Mouse (Mus musculus): ENCODE measurements around the gene Tmc7. TPM values are rescaled to one million over a fixed set of nuclear protein-coding genes. Genes with fewer than 3 reads are reported as not detected.

Gene Tmc7
- polyA plus RNA-seq, 1 experiment = not detected

GRCm38 (mm10) chr7:118494892-118495579 is 89.5 kb downstream of the Tmc7 start:
- peaks cover 10% of the 10 kb centered on the region for H3K36me3 ChIP-seq (replicated peaks; ENCODE audit: low read length)
- TF ChIP-seq GATA1 (IDR thresholded peaks at IDR 0.05; ENCODE audit: borderline replicate concordance, low read length) = no peak
- TF ChIP-seq FLI1 (IDR thresholded peaks at IDR 0.05; ENCODE audit: low read length) = no peak
- peaks cover 7% of the 10 kb centered on the region for H3K27me3 ChIP-seq (replicated peaks)
- H3K9me3 ChIP-seq = peaks cover 10% of the 10 kb centered on the region
- H3K4me1 ChIP-seq = peaks cover 51% of the 10 kb centered on the region
- H3K4me3 ChIP-seq (replicated peaks) = no peak overlapping the region

- Histone ChIP-seq H3K27me3 (replicated peaks) (peaks cover 5% of the 10 kb centered on the region), H3K36me3 (replicated peaks; ENCODE audit: low read length) (peaks cover 21% of the 10 kb centered on the region), H3K9me3 (peaks cover 10% of the 10 kb centered on the region), H3K4me1 (peaks cover 53% of the 10 kb centered on the region), H3K4me3 (replicated peaks) (no peak overlapping the region)
- TF ChIP-seq FLI1 (IDR thresholded peaks at IDR 0.05; ENCODE audit: low read length) (no peak), GATA1 (IDR thresholded peaks at IDR 0.05; ENCODE audit: borderline replicate concordance, low read length) (no peak)
Measured at GRCm38 (mm10) chr7:118493892-118494291, 90.6 kb downstream of the Tmc7 start.

- H3K36me3 ChIP-seq (replicated peaks; ENCODE audit: low read length) = peaks cover 29% of the 10 kb centered on the region
- peaks cover 71% of the 10 kb centered on the region for H3K4me1 ChIP-seq
- no peaks in the 10 kb centered on the region; the same call in 1 of the 2 replicates for H3K9me3 ChIP-seq
- peaks cover 5% of the 10 kb centered on the region for H3K27me3 ChIP-seq (replicated peaks)
- TF ChIP-seq GATA1 (IDR thresholded peaks at IDR 0.05; ENCODE audit: borderline replicate concordance, low read length) (no peak), FLI1 (IDR thresholded peaks at IDR 0.05; ENCODE audit: low read length) (no peak)
- H3K4me3 ChIP-seq (replicated peaks) = peak within 1 kb of the TSS; percentile 94
Measured at GRCm38 (mm10) chr7:118491431-118492147, 92.9 kb downstream of the Tmc7 start, which contains the start of gene Itpripl2. Gene Itpripl2 (minus strand): TSS chr7:118491975.

- peaks cover 74% of the 10 kb centered on the region for H3K4me1 ChIP-seq
- H3K9me3 ChIP-seq = no peaks in the 10 kb centered on the region; the same call in 1 of the 2 replicates
- H3K27me3 ChIP-seq (replicated peaks) = peaks cover 5% of the 10 kb centered on the region
- TF ChIP-seq GATA1 (IDR thresholded peaks at IDR 0.05; ENCODE audit: borderline replicate concordance, low read length) (no peak), FLI1 (IDR thresholded peaks at IDR 0.05; ENCODE audit: low read length) (no peak)
- H3K36me3 ChIP-seq (replicated peaks; ENCODE audit: low read length) = peaks cover 31% of the 10 kb centered on the region
- H3K4me3 ChIP-seq (replicated peaks) = peak overlapping the region; percentile 94
Measured at GRCm38 (mm10) chr7:118490666-118491430, 93.7 kb downstream of the Tmc7 start.

- Histone ChIP-seq H3K9me3 (no peaks in the 10 kb centered on the region; the same call in 1 of the 2 replicates), H3K27me3 (replicated peaks) (peaks cover 3% of the 10 kb centered on the region), H3K4me3 (replicated peaks) (peak overlapping the region; percentile 94), H3K4me1 (peaks cover 72% of the 10 kb centered on the region), H3K36me3 (replicated peaks; ENCODE audit: low read length) (peaks cover 34% of the 10 kb centered on the region)
- TF ChIP-seq GATA1 (IDR thresholded peaks at IDR 0.05; ENCODE audit: borderline replicate concordance, low read length) (no peak), FLI1 (IDR thresholded peaks at IDR 0.05; ENCODE audit: low read length) (no peak)
Measured at GRCm38 (mm10) chr7:118489706-118490665, 94.5 kb downstream of the Tmc7 start.

GRCm38 (mm10) chr7:118488060-118488664 is 96.4 kb downstream of the Tmc7 start:
- Histone ChIP-seq H3K9me3 (no peaks in the 10 kb centered on the region; the same call in 1 of the 2 replicates), H3K4me1 (peaks cover 76% of the 10 kb centered on the region), H3K36me3 (replicated peaks; ENCODE audit: low read length) (peaks cover 34% of the 10 kb centered on the region), H3K27me3 (replicated peaks) (peaks cover 3% of the 10 kb centered on the region), H3K4me3 (replicated peaks) (peak overlapping the region; percentile 59)
- TF ChIP-seq GATA1 (IDR thresholded peaks at IDR 0.05; ENCODE audit: borderline replicate concordance, low read length) (no peak), FLI1 (IDR thresholded peaks at IDR 0.05; ENCODE audit: low read length) (no peak)

GRCm38 (mm10) chr7:118486917-118487316 is 97.6 kb downstream of the Tmc7 start:
- H3K27me3 ChIP-seq (replicated peaks) = peaks cover 3% of the 10 kb centered on the region
- H3K4me3 ChIP-seq (replicated peaks) = no peak overlapping the region
- H3K4me1 ChIP-seq = peaks cover 83% of the 10 kb centered on the region
- no peak for TF ChIP-seq GATA1 (IDR thresholded peaks at IDR 0.05; ENCODE audit: borderline replicate concordance, low read length)
- no peak for TF ChIP-seq FLI1 (IDR thresholded peaks at IDR 0.05; ENCODE audit: low read length)
- H3K36me3 ChIP-seq (replicated peaks; ENCODE audit: low read length) = peaks cover 34% of the 10 kb centered on the region
- H3K9me3 ChIP-seq = no peaks in the 10 kb centered on the region; the same call in 1 of the 2 replicates

Other genes with a start within 250 kb of the Tmc7 start
- gene Syt17, start 136.5 kb downstream of the Tmc7 start, polyA plus RNA-seq (2012; ENCODE audit: insufficient read depth, low replicate concordance) = not detected in 2 replicates
- gene Itpripl2, start 92.8 kb downstream of the Tmc7 start, polyA plus RNA-seq (2012; ENCODE audit: insufficient read depth, low replicate concordance) = 3.0 and 3.6 TPM in 2 replicates
- 19.9 TPM in 1 of 2 replicates, not detected in the other for gene Coq7, start 51.4 kb downstream of the Tmc7 start, polyA plus RNA-seq (2012; ENCODE audit: insufficient read depth, low replicate concordance)
- 0.17 TPM in 1 of 2 replicates, not detected in the other for gene Tmc5, start 12.6 kb upstream of the Tmc7 start, polyA plus RNA-seq (2012; ENCODE audit: insufficient read depth, low replicate concordance)
- 42.4 and 134 TPM in 2 replicates for gene Gde1, start 121.0 kb upstream of the Tmc7 start, polyA plus RNA-seq (2012; ENCODE audit: insufficient read depth, low replicate concordance)
- 0.40 TPM in 1 of 2 replicates, not detected in the other for gene Ccp110, start 127.8 kb upstream of the Tmc7 start, polyA plus RNA-seq (2012; ENCODE audit: insufficient read depth, low replicate concordance)
- gene Vps35l, start 155.5 kb upstream of the Tmc7 start, polyA plus RNA-seq (2012; ENCODE audit: insufficient read depth, low replicate concordance) = 11.1 and 13.2 TPM in 2 replicates

Data from megakaryocyte, embryonic 14.5 days (primary cell).